Mouse (Mus musculus) activated CD4-positive, CD25-positive, alpha-beta regulatory T cell, adult 4 months (primary cell): Measurements from ENCODE around the gene Relb. TPM values are rescaled to one million over a fixed set of nuclear protein-coding genes. Genes with fewer than 3 reads are reported as not detected.
"Not testable (repeated sequence)": the region's sequence is repeated elsewhere in the genome, so short reads cannot be mapped to it uniquely, and the experiment has no call there.

ENCODE experiments used
- ATAC-seq: one replicate; pipeline ENCODE4 v1.8.0; 2017
- polyA plus RNA-seq, 2 experiments: library from polyadenylated mRNA; unstranded; fragments of 100-300 nt; shearing (Covaris generic); gene quantifications; one replicate each; pipeline ENCODE4 v1.2.1; 2017

Relb gene
- polyA plus RNA-seq, 2 experiments from 2014 or later: 12.6 to 14.5 TPM

GRCm38 (mm10) chr7:19628536-19629360, 490 bp downstream of the Relb start:
- peak; percentile 86 for ATAC-seq

- no peak for ATAC-seq
Measured at GRCm38 (mm10) chr7:19628192-19628535, 1.1 kb downstream of the Relb start.

GRCm38 (mm10) chr7:19627721-19628120, 1.5 kb downstream of the Relb start:
- ATAC-seq: no peak

GRCm38 (mm10) chr7:19623433-19623832, 5.8 kb downstream of the Relb start:
- no peak for ATAC-seq

- no peak for ATAC-seq
Measured at GRCm38 (mm10) chr7:19622241-19622640, 7.0 kb downstream of the Relb start.

GRCm38 (mm10) chr7:19620811-19621210, 8.4 kb downstream of the Relb start:
- no peak for ATAC-seq

- peak; percentile 86 for ATAC-seq
Measured at GRCm38 (mm10) chr7:19619004-19619801, 10.0 kb downstream of the Relb start.

GRCm38 (mm10) chr7:19615036-19615577, 14.1 kb downstream of the Relb start:
- no peak for ATAC-seq

GRCm38 (mm10) chr7:19610969-19611368, 18.3 kb downstream of the Relb start:
- no peak for ATAC-seq

- ATAC-seq: no peak
Measured at GRCm38 (mm10) chr7:19609641-19610332, 19.5 kb downstream of the Relb start.

- ATAC-seq: no peak
Measured at GRCm38 (mm10) chr7:19607291-19607690, 21.9 kb downstream of the Relb start.

- ATAC-seq: not testable (repeated sequence)
Measured at GRCm38 (mm10) chr7:19604606-19605214, 24.5 kb downstream of the Relb start.

- peak; percentile 94 for ATAC-seq
Measured at GRCm38 (mm10) chr7:19603849-19604605, 25.2 kb downstream of the Relb start, which contains the start of gene Clasrp. Gene Clasrp, minus strand, starts transcription at chr7:19604486.

GRCm38 (mm10) chr7:19603055-19603454, 26.2 kb downstream of the Relb start:
- ATAC-seq: no peak

GRCm38 (mm10) chr7:19600562-19600961, 28.7 kb downstream of the Relb start:
- ATAC-seq: no peak

GRCm38 (mm10) chr7:19593061-19593730, 36.0 kb downstream of the Relb start:
- ATAC-seq: no peak

GRCm38 (mm10) chr7:19589917-19590316, 39.3 kb downstream of the Relb start:
- ATAC-seq: peak; percentile 66

GRCm38 (mm10) chr7:19589207-19589606, 40.0 kb downstream of the Relb start:
- no peak for ATAC-seq

- no peak for ATAC-seq
Measured at GRCm38 (mm10) chr7:19586269-19586668, 43.0 kb downstream of the Relb start.

GRCm38 (mm10) chr7:19580634-19581033, 48.6 kb downstream of the Relb start:
- no peak for ATAC-seq

GRCm38 (mm10) chr7:19579751-19580150, 49.5 kb downstream of the Relb start:
- no peak for ATAC-seq
